Comparison of ENCODE assay signal across 20 mouse cellular contexts in genomic region chr15:56139451-56139850, GRCm38 (mm10).
DNase-seq lines count a peak whose midpoint lies in the region; ATAC-seq and TF ChIP-seq lines count a peak whose summit lies in the region.
"Had no signal": no experiment of that assay in that cellular context is flagged by ENCODE, and none has a peak within 500 bp of the region (broad histone marks: within the 10 kb centered on the region; RNA-seq: fewer than 3 reads in every experiment).

No protein-coding gene starts in this region.

- no peak overlapping the region for H3K4me2 ChIP-seq in limb, embryonic 14.5 days (replicated peaks; ENCODE audit: low read depth, low read length, severe bottlenecking)
- no peak overlapping the region for H3K4me2 ChIP-seq in midbrain, embryonic 16.5 days (ENCODE audit: low read length)
- H3K4me2 ChIP-seq: embryonic facial prominence, embryonic 12.5 days; forebrain, embryonic 15.5 days; hindbrain, embryonic 13.5 days had no signal

- no peak for TF ChIP-seq POLR2A in limb, embryonic 14.5 days (IDR thresholded peaks at IDR 0.05; ENCODE audit: borderline replicate concordance, extremely low read depth, insufficient read depth, insufficient read length)

- H3K9ac ChIP-seq in limb, embryonic 14.5 days (ENCODE audit: low read depth, low read length, severe bottlenecking), result no peak overlapping the region
- H3K9ac ChIP-seq in midbrain, embryonic 16.5 days (ENCODE audit: low read depth, low read length), result no peak overlapping the region
- H3K9ac ChIP-seq: embryonic facial prominence, embryonic 12.5 days; forebrain, embryonic 15.5 days; hindbrain, embryonic 13.5 days had no signal

- ATAC-seq in limb, embryonic 14.5 days (ENCODE audit: low FRiP score, low read depth), result peak; percentile 65
- ATAC-seq in midbrain, embryonic 16.5 days, result no peak
- ATAC-seq: forebrain, embryonic 15.5 days had no signal

- WGBS in limb, embryonic 14.5 days, result 69% methylated on average over 3 of the region's 3 CpGs
- WGBS in midbrain, embryonic 16.5 days, result 92% methylated on average over 3 of the region's 3 CpGs

- intact Hi-C loops in left cerebral cortex, postnatal 10 days (cut with DNase I), result no loop called here

- H3K36me3 ChIP-seq in limb, embryonic 14.5 days (ENCODE audit: control insufficient read depth, insufficient read depth, low read length), result no peaks in the 10 kb centered on the region
- no peaks in the 10 kb centered on the region for H3K36me3 ChIP-seq in midbrain, embryonic 16.5 days (ENCODE audit: control insufficient read depth, insufficient read depth, low read length)
- H3K36me3 ChIP-seq: embryonic facial prominence, embryonic 12.5 days; forebrain, embryonic 15.5 days; heart, embryonic 10.5 days; hindbrain, embryonic 13.5 days had no signal

- no peaks in the 10 kb centered on the region for H3K9me3 ChIP-seq in limb, embryonic 14.5 days (ENCODE audit: control insufficient read depth, low read length)
- H3K9me3 ChIP-seq in midbrain, embryonic 16.5 days (replicated peaks; ENCODE audit: control insufficient read depth, low read length, poor library complexity, severe bottlenecking), result no peaks in the 10 kb centered on the region
- H3K9me3 ChIP-seq: embryonic facial prominence, embryonic 12.5 days; forebrain, embryonic 15.5 days; heart, embryonic 10.5 days; hindbrain, embryonic 13.5 days had no signal

- no peak overlapping the region for H3K4me3 ChIP-seq in limb, embryonic 14.5 days (replicated peaks; ENCODE audit: low read length)
- no peak overlapping the region for H3K4me3 ChIP-seq in midbrain, embryonic 16.5 days (ENCODE audit: low read depth, low read length)
- H3K4me3 ChIP-seq: embryonic facial prominence, embryonic 12.5 days; forebrain, embryonic 15.5 days; heart, embryonic 10.5 days; hindbrain, embryonic 13.5 days had no signal

- H3K27ac ChIP-seq in limb, embryonic 14.5 days (replicated peaks; ENCODE audit: low read depth, low read length), result no peak overlapping the region
- no peak overlapping the region for H3K27ac ChIP-seq in midbrain, embryonic 16.5 days (ENCODE audit: low read length)
- H3K27ac ChIP-seq: embryonic facial prominence, embryonic 12.5 days; forebrain, embryonic 15.5 days; heart, embryonic 10.5 days; hindbrain, embryonic 13.5 days had no signal

- peak; percentile 5 for DNase-seq in left cerebral cortex, adult 11 months (ENCODE audit: low spot score)
- no peak for DNase-seq in left cerebral cortex, postnatal 10 days (ENCODE audit: extremely low spot score in 1 of 2, low spot score in 2 of 2)
- peak; percentile 8 for DNase-seq in right cerebral cortex, adult 18-20 months
- DNase-seq in right cerebral cortex, postnatal 4 days, result no peak
- peak; percentile 22 for DNase-seq in limb, embryonic 14.5 days (ENCODE audit: low spot score)
- no peak for DNase-seq in adrenal gland, postnatal 10 days
- DNase-seq: adrenal gland, adult 2 months; adrenal gland, postnatal 36 days; cerebellum, adult 11 months; cerebellum, adult 9-10 months; cerebellum, postnatal 25 days; gastrocnemius, postnatal 10 days; heart, adult 18-20 months; heart, postnatal 10 days; heart, postnatal 4 days had no signal

- H3K4me1 ChIP-seq in limb, embryonic 14.5 days (ENCODE audit: control insufficient read depth, insufficient read depth, low read length), result no peaks in the 10 kb centered on the region
- no peaks in the 10 kb centered on the region for H3K4me1 ChIP-seq in midbrain, embryonic 16.5 days (ENCODE audit: control insufficient read depth, insufficient read depth, low read length)
- H3K4me1 ChIP-seq: embryonic facial prominence, embryonic 12.5 days; forebrain, embryonic 15.5 days; heart, embryonic 10.5 days; hindbrain, embryonic 13.5 days had no signal

- H3K27me3 ChIP-seq in limb, embryonic 14.5 days (ENCODE audit: control insufficient read depth, insufficient read depth, low read length), result no peaks in the 10 kb centered on the region
- H3K27me3 ChIP-seq in midbrain, embryonic 16.5 days (ENCODE audit: control insufficient read depth, insufficient read depth, low read depth, low read length), result no peaks in the 10 kb centered on the region
- H3K27me3 ChIP-seq: embryonic facial prominence, embryonic 12.5 days; forebrain, embryonic 15.5 days; hindbrain, embryonic 13.5 days had no signal

Comparison
In these comparisons a context has a peak if more than half of its experiments do, and no peak if none do; other contexts are left out.
1. DNase-seq: peak in left cerebral cortex, adult 11 months (single experiment), right cerebral cortex, adult 18-20 months (single experiment) and limb, embryonic 14.5 days (single experiment); none in left cerebral cortex, postnatal 10 days (0 of 2), right cerebral cortex, postnatal 4 days (single experiment) and adrenal gland, postnatal 10 days (single experiment).